Mouse (Mus musculus): ENCODE results near the gene Zc3h12c.

GRCm38 (mm10) chr9:52180851-52181250, 12.5 kb upstream of the Zc3h12c start:
- no peak for TF ChIP-seq CTCF (IDR thresholded peaks at IDR 0.05; ENCODE audit: insufficient read depth, low read depth, low read length)
- no peak for TF ChIP-seq POLR2A (IDR thresholded peaks at IDR 0.05; ENCODE audit: insufficient read depth, low read depth, low read length)

All from olfactory bulb, adult 2 months (tissue).